8 mouse cellular contexts compared by ENCODE assay signal in genomic region chr3:138526916-138527666, GRCm38 (mm10). TPM values are rescaled to one million over a fixed set of nuclear protein-coding genes. Genes with fewer than 3 reads are reported as not detected.
DNase-seq lines count a peak whose midpoint lies in the region; ATAC-seq and TF ChIP-seq lines count a peak whose summit lies in the region.

No protein-coding gene starts in this region.

- H3K4me1 ChIP-seq in heart, embryonic 12.5 days (replicated peaks), result peaks cover 26% of the 10 kb centered on the region
- 0 out of 2 replicates have a peak, but pooled peaks cover 15% of the 10 kb centered on the region for H3K4me1 ChIP-seq in kidney, postnatal 0 days (replicated peaks; ENCODE audit: insufficient read depth, low read length)
- peaks cover 33% of the 10 kb centered on the region for H3K4me1 ChIP-seq in liver, embryonic 11.5 days (replicated peaks; ENCODE audit: control insufficient read depth, insufficient read depth, low read length)
- peaks cover 28% of the 10 kb centered on the region for H3K4me1 ChIP-seq in stomach, embryonic 14.5 days (ENCODE audit: control insufficient read depth, insufficient read depth, low read length)

- peak overlapping the region; percentile 96 for H3K9ac ChIP-seq in heart, embryonic 12.5 days
- H3K9ac ChIP-seq in kidney, postnatal 0 days (ENCODE audit: low read depth, low read length), result peak overlapping the region; percentile 96
- H3K9ac ChIP-seq in liver, embryonic 11.5 days (ENCODE audit: low read depth, low read length), result peak overlapping the region; percentile 99
- H3K9ac ChIP-seq in stomach, embryonic 14.5 days (replicated peaks; ENCODE audit: low read depth, low read length), result peak overlapping the region; percentile 82

- H3K4me2 ChIP-seq in heart, embryonic 12.5 days, result peak overlapping the region; percentile 90
- peak overlapping the region; percentile 83 for H3K4me2 ChIP-seq in kidney, postnatal 0 days (ENCODE audit: low read length)
- peak overlapping the region; percentile 91 for H3K4me2 ChIP-seq in liver, embryonic 11.5 days
- peak overlapping the region; percentile 66 for H3K4me2 ChIP-seq in stomach, embryonic 14.5 days (replicated peaks; ENCODE audit: low read depth, low read length)

- TF ChIP-seq CTCF in kidney, postnatal 0 days (IDR thresholded peaks at IDR 0.05; ENCODE audit: low read depth), result peak; percentile 33; the same call in 1 of the 2 replicates

- H3K9me3 ChIP-seq in heart, embryonic 12.5 days (replicated peaks), result no peaks in the 10 kb centered on the region
- H3K9me3 ChIP-seq in kidney, postnatal 0 days (replicated peaks; ENCODE audit: low read length), result no peaks in the 10 kb centered on the region
- no peaks in the 10 kb centered on the region for H3K9me3 ChIP-seq in liver, embryonic 11.5 days (ENCODE audit: control insufficient read depth, low read length)
- no peaks in the 10 kb centered on the region for H3K9me3 ChIP-seq in stomach, embryonic 14.5 days (ENCODE audit: control insufficient read depth, low read depth, low read length)

- peak overlapping the region; percentile 93 for H3K4me3 ChIP-seq in heart, embryonic 12.5 days
- peak overlapping the region; percentile 100 for H3K4me3 ChIP-seq in kidney, postnatal 0 days (replicated peaks; ENCODE audit: low read depth, low read length)
- H3K4me3 ChIP-seq in liver, embryonic 11.5 days (ENCODE audit: low read depth, low read length), result peak overlapping the region; percentile 100
- H3K4me3 ChIP-seq in stomach, embryonic 14.5 days (ENCODE audit: low read depth, low read length), result peak overlapping the region; percentile 92

- WGBS in heart, embryonic 12.5 days, result under 1% methylated on average over 63 of the region's 85 CpGs
- under 1% methylated on average over 50 of the region's 85 CpGs for WGBS in kidney, postnatal 0 days
- WGBS in liver, embryonic 11.5 days, result 2% methylated on average over 69 of the region's 85 CpGs
- WGBS in stomach, embryonic 14.5 days, result under 1% methylated on average over 81 of the region's 85 CpGs

- H3K36me3 ChIP-seq in heart, embryonic 12.5 days, result no peaks in the 10 kb centered on the region
- H3K36me3 ChIP-seq in kidney, postnatal 0 days (ENCODE audit: insufficient read depth, low read length), result no peaks in the 10 kb centered on the region
- no peaks in the 10 kb centered on the region for H3K36me3 ChIP-seq in liver, embryonic 11.5 days (ENCODE audit: control insufficient read depth, insufficient read depth, low read length)
- no peaks in the 10 kb centered on the region for H3K36me3 ChIP-seq in stomach, embryonic 14.5 days (ENCODE audit: control insufficient read depth, insufficient read depth, low read length)

- 0 out of 2 replicates have a peak, but pooled peaks cover 2% of the 10 kb centered on the region for H3K27me3 ChIP-seq in heart, embryonic 12.5 days (replicated peaks)
- no peaks in the 10 kb centered on the region for H3K27me3 ChIP-seq in kidney, postnatal 0 days (ENCODE audit: insufficient read depth, low read length)
- no peaks in the 10 kb centered on the region for H3K27me3 ChIP-seq in liver, embryonic 11.5 days (replicated peaks; ENCODE audit: control insufficient read depth, insufficient read depth, low read length)
- H3K27me3 ChIP-seq in stomach, embryonic 14.5 days (ENCODE audit: control insufficient read depth, insufficient read depth, low read length), result no peaks in the 10 kb centered on the region

- peak; percentile 99 for DNase-seq in CD4-positive helper T cell, adult 2 months (ENCODE audit: low read depth, low spot score)
- DNase-seq in brain, embryonic 18.5 days (ENCODE audit: low read depth, low spot score), result peak; percentile 99
- peak; percentile 99 for DNase-seq in kidney, postnatal 0 days (ENCODE audit: low spot score)
- DNase-seq in liver, embryonic 11.5 days (ENCODE audit: low spot score), result peak; percentile 91
- DNase-seq in naive thymus-derived CD4-positive, alpha-beta T cell, adult 2 months (ENCODE audit: low read depth), result peak; percentile 98

- ATAC-seq in erythroid progenitor cell, adult 5-6 weeks (replicated peaks; ENCODE audit: low FRiP score, poor library complexity, severe bottlenecking), result peak; percentile 91
- ATAC-seq in heart, embryonic 12.5 days (ENCODE audit: insufficient number of reproducible peaks, low FRiP score), result peak; percentile 93
- peak; percentile 93 for ATAC-seq in kidney, postnatal 0 days (replicated peaks; ENCODE audit: low FRiP score, low read depth)
- ATAC-seq in liver, embryonic 11.5 days (replicated peaks; ENCODE audit: low FRiP score), result peak; percentile 89
- ATAC-seq in stomach, embryonic 14.5 days (ENCODE audit: insufficient number of reproducible peaks, insufficient read depth, low FRiP score, low read depth), result peak; percentile 95

- H3K27ac ChIP-seq in heart, embryonic 12.5 days (ENCODE audit: poor library complexity, severe bottlenecking), result peak overlapping the region; percentile 95
- peak overlapping the region; percentile 96 for H3K27ac ChIP-seq in kidney, postnatal 0 days
- peak overlapping the region; percentile 97 for H3K27ac ChIP-seq in liver, embryonic 11.5 days (ENCODE audit: low read depth, low read length)
- peak overlapping the region; percentile 85 for H3K27ac ChIP-seq in stomach, embryonic 14.5 days (ENCODE audit: low read length)

RNA-seq across cellular contexts. Expression of gene Eif4e, which starts 1.1 kb away (rescaled TPM):
- 129 and 176 TPM in 2 replicates for total RNA-seq in erythroid progenitor cell, adult 5-6 weeks (2015; ENCODE audit: low replicate concordance)
- total RNA-seq in erythroid progenitor cell, adult 5-6 weeks (2017; ENCODE audit: low replicate concordance), result 97.2 and 160 TPM in 2 replicates
- polyA plus RNA-seq in heart, embryonic 12.5 days (2016; fragmentation: Nextera tagmentation; extraction: Ambion mirVana), result 244 and 259 TPM in 2 replicates
- polyA plus RNA-seq in kidney, postnatal 0 days (2015; fragmentation: Nextera tagmentation; extraction: Ambion mirVana), result 240 and 259 TPM in 2 replicates
- 442 and 454 TPM in 2 replicates for polyA plus RNA-seq in liver, embryonic 11.5 days (2014; fragmentation: Nextera tagmentation; extraction: Ambion mirVana)
- 343 and 347 TPM in 2 replicates for polyA plus RNA-seq in stomach, embryonic 14.5 days (2014; fragmentation: Nextera tagmentation; extraction: Ambion mirVana)

RNA-seq across cellular contexts. Expression of gene Metap1, which starts 37.8 kb away (rescaled TPM):
- 32.7 and 39.3 TPM in 2 replicates for total RNA-seq in erythroid progenitor cell, adult 5-6 weeks (2015; ENCODE audit: low replicate concordance)
- 29.7 and 40.6 TPM in 2 replicates for total RNA-seq in erythroid progenitor cell, adult 5-6 weeks (2017; ENCODE audit: low replicate concordance)
- 38.8 and 40.9 TPM in 2 replicates for polyA plus RNA-seq in heart, embryonic 12.5 days (2016; fragmentation: Nextera tagmentation; extraction: Ambion mirVana)
- polyA plus RNA-seq in kidney, postnatal 0 days (2015; fragmentation: Nextera tagmentation; extraction: Ambion mirVana), result 40.2 and 41.4 TPM in 2 replicates
- 51.8 and 54.1 TPM in 2 replicates for polyA plus RNA-seq in liver, embryonic 11.5 days (2014; fragmentation: Nextera tagmentation; extraction: Ambion mirVana)
- 59.6 and 66.2 TPM in 2 replicates for polyA plus RNA-seq in stomach, embryonic 14.5 days (2014; fragmentation: Nextera tagmentation; extraction: Ambion mirVana)

Comparison
In these comparisons a context has a peak if more than half of its experiments do, and no peak if none do; other contexts are left out.
1. Peak in every context shown above with its lines: DNase-seq, ATAC-seq, H3K4me3 ChIP-seq and H3K27ac ChIP-seq.